Mouse (Mus musculus): Measurements from ENCODE around the gene Nubp2. TPM values are rescaled to one million over a fixed set of nuclear protein-coding genes. Genes with fewer than 3 reads are reported as not detected.

The Nubp2 gene
- total and polyA plus RNA-seq, 3 experiments: 70.9 to 124 (median 89.1) TPM

DNA sequence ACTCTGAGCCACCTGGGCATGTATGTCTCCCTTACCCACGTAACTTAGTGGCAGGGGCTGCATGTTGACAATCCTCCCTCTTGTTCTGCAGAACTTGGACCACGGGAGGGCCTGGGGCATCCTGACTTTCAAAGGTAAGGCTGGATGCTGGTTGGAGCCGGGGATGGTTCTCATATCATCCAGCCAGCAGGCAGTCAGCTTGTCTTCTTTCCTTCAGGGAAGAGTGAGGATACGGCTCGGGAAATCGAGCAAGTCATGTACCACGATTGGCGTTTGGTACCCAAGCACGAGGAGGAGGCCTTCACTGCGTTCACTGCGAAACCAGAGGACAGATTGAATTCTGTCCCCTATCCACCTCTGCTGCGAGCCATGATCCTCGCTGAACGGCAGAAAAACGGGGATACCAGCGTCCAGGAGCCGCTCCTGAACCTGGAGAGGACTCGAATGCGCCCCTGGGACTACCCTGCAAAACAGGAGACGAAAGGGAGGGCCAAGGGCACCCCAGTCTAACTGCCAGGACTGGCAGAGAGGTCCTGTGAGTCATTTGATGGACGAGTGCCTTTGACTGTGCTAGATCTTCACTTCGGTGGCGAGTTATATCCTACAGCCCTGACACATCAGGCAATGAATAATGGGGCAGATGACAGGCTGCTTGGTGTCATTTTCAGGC lies 9.6 kb upstream of the Nubp2 start:
- dilution Hi-C loops (cut with MboI; ENCODE audit: extremely low pct_ligation_motif_present, extremely low pct_unique_long_range_greater_than_20kb, low sequenced_read_pairs): no loop called here
- Histone ChIP-seq H3K79me2 (replicated peaks; ENCODE audit: control insufficient read depth, extremely low read depth, insufficient read depth, poor library complexity, severe bottlenecking) (peaks cover 15% of the 10 kb centered on the region), H3K9me3 (replicated peaks; ENCODE audit: low read length) (no peaks in the 10 kb centered on the region), H3K4me1 (ENCODE audit: control insufficient read depth in 1 of 2, insufficient read depth in 2 of 2) (peaks cover 15 to 61% of the 10 kb centered on the region in 2 experiments), H3K4me2 (ENCODE audit: insufficient read depth, low read depth, poor library complexity, severe bottlenecking) (peak overlapping the region; percentile 91), H3K36me3 (replicated peaks in 1 of 2; ENCODE audit: control insufficient read depth in 1 of 2, insufficient read depth in 1 of 2, low read length in 1 of 2) (peaks cover 67 to 72% of the 10 kb centered on the region in 2 experiments), H3K4me3 (replicated peaks in 1 of 3; ENCODE audit: low read depth in 2 of 3, low read length in 2 of 3, poor library complexity in 1 of 3) (peak overlapping the region; percentile 83 to 94 (median 92)), H3K9ac (ENCODE audit: insufficient read depth, low read depth) (peak overlapping the region; percentile 74), H3K27me3 (replicated peaks) (no peaks in the 10 kb centered on the region), H3K27ac (ENCODE audit: insufficient read depth, low read depth) (peak overlapping the region; percentile 68)
- TF ChIP-seq SIN3A (IDR thresholded peaks at IDR 0.05; ENCODE audit: low read length) (0 out of 2 replicates have a peak, but pooled peaks have one; percentile 10), UBTF (IDR thresholded peaks at IDR 0.05; ENCODE audit: low read depth, low read length) (no peak)
- DNase-seq (ENCODE audit: extremely low read depth): peak; percentile 27
- in situ Hi-C loops (cut with MboI; ENCODE audit: low pct_ligation_motif_present, low pct_unique_long_range_greater_than_20kb, low sequenced_read_pairs): no loop called here

DNA sequence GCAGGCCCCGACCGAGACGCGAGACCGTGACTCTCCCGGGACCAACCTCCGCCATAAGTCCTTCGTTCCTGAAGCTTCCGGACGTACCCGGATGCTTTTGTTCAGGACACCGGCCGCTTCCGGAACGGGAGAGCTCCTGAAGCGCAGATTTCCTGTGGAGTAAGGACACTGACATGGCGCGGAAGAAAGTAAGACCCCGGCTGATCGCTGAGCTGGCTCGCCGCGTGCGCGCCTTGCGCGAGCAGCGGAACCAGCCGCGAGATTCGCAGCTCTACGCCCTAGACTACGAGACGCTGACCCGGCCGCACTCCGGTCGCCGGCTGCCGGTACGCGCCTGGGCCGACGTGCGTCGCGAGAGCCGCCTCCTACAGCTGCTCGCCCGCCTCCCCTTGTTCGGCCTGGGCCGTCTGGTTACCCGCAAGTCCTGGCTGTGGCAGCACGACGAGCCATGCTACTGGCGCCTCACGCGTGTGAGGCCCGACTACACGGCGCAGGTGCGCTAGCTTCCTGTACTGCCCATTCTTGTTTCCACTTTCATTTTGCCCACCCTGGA lies 8.9 kb upstream of the Nubp2 start, which contains the start of the genes Eme2 and Mrps34:
Gene Eme2, minus strand, starts transcription at position 93 of the 553 bp plus-strand sequence.
Gene Mrps34, plus strand, starts transcription at position 122 of the 553 bp plus-strand sequence.
- H3K9ac ChIP-seq (ENCODE audit: insufficient read depth, low read depth): peak within 1 kb of the TSS; percentile 74
- H3K27ac ChIP-seq (ENCODE audit: insufficient read depth, low read depth): peak within 1 kb of the TSS; percentile 68
- H3K27me3 ChIP-seq (replicated peaks): no peaks in the 10 kb centered on the region
- H3K4me2 ChIP-seq (ENCODE audit: insufficient read depth, low read depth, poor library complexity, severe bottlenecking): peak within 1 kb of the TSS; percentile 91
- dilution Hi-C loops (cut with MboI; ENCODE audit: extremely low pct_ligation_motif_present, extremely low pct_unique_long_range_greater_than_20kb, low sequenced_read_pairs) (no loop called here), in situ Hi-C loops (cut with MboI; ENCODE audit: low pct_ligation_motif_present, low pct_unique_long_range_greater_than_20kb, low sequenced_read_pairs) (no loop called here)
- peaks cover 17 to 68% of the 10 kb centered on the region in 2 experiments for H3K4me1 ChIP-seq (ENCODE audit: control insufficient read depth in 1 of 2, insufficient read depth in 2 of 2)
- DNase-seq (ENCODE audit: extremely low read depth): peak; percentile 86
- peaks cover 67 to 72% of the 10 kb centered on the region in 2 experiments for H3K36me3 ChIP-seq (replicated peaks in 1 of 2; ENCODE audit: control insufficient read depth in 1 of 2, insufficient read depth in 1 of 2, low read length in 1 of 2)
- H3K9me3 ChIP-seq (replicated peaks; ENCODE audit: low read length): no peaks in the 10 kb centered on the region
- peak within 1 kb of the TSS; percentile 83 to 94 (median 92) for H3K4me3 ChIP-seq (replicated peaks in 1 of 3; ENCODE audit: low read depth in 2 of 3, low read length in 2 of 3, poor library complexity in 1 of 3)
- H3K79me2 ChIP-seq (replicated peaks; ENCODE audit: control insufficient read depth, extremely low read depth, insufficient read depth, poor library complexity, severe bottlenecking): peaks cover 15% of the 10 kb centered on the region
- TF ChIP-seq GABPA (IDR thresholded peaks at IDR 0.05; ENCODE audit: insufficient replicate concordance, low read depth, low read length): peak; percentile 7; the same call in 1 of the 2 replicates
- 0 out of 2 replicates have a peak, but pooled peaks have one; percentile 30 for TF ChIP-seq MAZ (IDR thresholded peaks at IDR 0.05; ENCODE audit: low read depth, low read length)
- peak; percentile 85; the same call in 1 of the 2 replicates for TF ChIP-seq MXI1 (IDR thresholded peaks at IDR 0.05; ENCODE audit: low read depth, low read length)
- TF ChIP-seq HCFC1 (IDR thresholded peaks at IDR 0.05; ENCODE audit: low read depth, low read length): peak; percentile 88
- peak; percentile 91 for TF ChIP-seq TCF12 (IDR thresholded peaks at IDR 0.05; ENCODE audit: low read depth, low read length)
- peak; percentile 89 for TF ChIP-seq SIN3A (IDR thresholded peaks at IDR 0.05; ENCODE audit: low read length)
- peak; percentile 69 for TF ChIP-seq IRF4 (IDR thresholded peaks at IDR 0.05; ENCODE audit: low read depth, low read length)
- peak; percentile 73; the same call in 1 of the 2 replicates for TF ChIP-seq KAT2A (IDR thresholded peaks at IDR 0.05; ENCODE audit: insufficient replicate concordance, low read length)
- no peak; the same call in 1 of the 2 replicates for TF ChIP-seq MYC (IDR thresholded peaks at IDR 0.05; ENCODE audit: low read depth, low read length)
- TF ChIP-seq E2F4 (IDR thresholded peaks at IDR 0.05; ENCODE audit: insufficient replicate concordance, low read depth, low read length): no peak
- peak; percentile 89 for TF ChIP-seq ZMIZ1 (IDR thresholded peaks at IDR 0.05; ENCODE audit: low read depth, low read length)
- TF ChIP-seq USF2 (conservative IDR thresholded peaks at IDR 0.05; ENCODE audit: low read depth, low read length): no peak
- peak; percentile 32 for TF ChIP-seq BHLHE40 (IDR thresholded peaks at IDR 0.05; ENCODE audit: low read depth, low read length)
- TF ChIP-seq POLR2A (IDR thresholded peaks at IDR 0.05; ENCODE audit: low read depth, low read length): peak; percentile 92
- TF ChIP-seq TBP (conservative IDR thresholded peaks at IDR 0.05; ENCODE audit: low read depth, low read length): peak; percentile 84
- TF ChIP-seq ETS1 (conservative IDR thresholded peaks at IDR 0.05; ENCODE audit: low read depth, low read length): no peak
- TF ChIP-seq NELFE (IDR thresholded peaks at IDR 0.05; ENCODE audit: low read depth, low read length): peak; percentile 88
- TF ChIP-seq UBTF (IDR thresholded peaks at IDR 0.05; ENCODE audit: low read depth, low read length): peak; percentile 91
- TF ChIP-seq NRF1 (IDR thresholded peaks at IDR 0.05; ENCODE audit: low read depth, low read length): peak; percentile 60
- no peak for TF ChIP-seq SMC3 (IDR thresholded peaks at IDR 0.05; ENCODE audit: low read depth, low read length)
- no peak for TF ChIP-seq MEF2A (IDR thresholded peaks at IDR 0.05; ENCODE audit: borderline replicate concordance, low read depth, low read length)
- TF ChIP-seq JUND (conservative IDR thresholded peaks at IDR 0.05; ENCODE audit: low read depth, low read length): no peak
- peak; percentile 86 for TF ChIP-seq ELF1 (IDR thresholded peaks at IDR 0.05; ENCODE audit: low read depth, low read length)
- no peak for TF ChIP-seq JUN (IDR thresholded peaks at IDR 0.05; ENCODE audit: insufficient read depth, low read depth, low read length)
- no peak for TF ChIP-seq PAX5 (IDR thresholded peaks at IDR 0.05; ENCODE audit: low read length)
